Mouse (Mus musculus): ENCODE results near the gene Dvl2. TPM values are rescaled to one million over a fixed set of nuclear protein-coding genes. Genes with fewer than 3 reads are reported as not detected.

The Dvl2 gene
- total and polyA plus RNA-seq, 2 experiments from 2014 or later = 20.0 to 33.3 TPM

DNA sequence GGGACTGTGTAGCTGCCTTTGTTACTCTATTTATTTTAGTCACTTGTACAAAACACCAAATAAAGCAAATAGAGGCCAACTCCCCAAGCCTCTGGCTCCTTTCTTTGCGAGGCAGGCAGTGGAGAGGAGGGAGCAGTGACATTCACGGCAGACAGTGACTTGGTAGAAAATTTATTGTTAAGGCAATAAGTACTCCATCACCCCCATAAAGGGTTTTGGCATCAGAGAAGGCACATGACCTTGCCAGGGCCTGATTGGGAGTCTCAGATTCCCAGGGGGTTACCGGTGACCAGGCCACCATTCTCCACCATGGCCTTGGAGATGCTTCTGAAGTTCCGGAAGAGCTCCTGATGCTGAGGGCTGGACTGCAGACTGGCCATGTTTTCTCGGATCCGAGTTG, 9.6 kb downstream of the Dvl2 start:
- whole genome bisulfite sequencing = 92% methylated on average over 6 of the region's 6 CpGs
- no peak for ATAC-seq (ENCODE audit: low FRiP score)

DNA sequence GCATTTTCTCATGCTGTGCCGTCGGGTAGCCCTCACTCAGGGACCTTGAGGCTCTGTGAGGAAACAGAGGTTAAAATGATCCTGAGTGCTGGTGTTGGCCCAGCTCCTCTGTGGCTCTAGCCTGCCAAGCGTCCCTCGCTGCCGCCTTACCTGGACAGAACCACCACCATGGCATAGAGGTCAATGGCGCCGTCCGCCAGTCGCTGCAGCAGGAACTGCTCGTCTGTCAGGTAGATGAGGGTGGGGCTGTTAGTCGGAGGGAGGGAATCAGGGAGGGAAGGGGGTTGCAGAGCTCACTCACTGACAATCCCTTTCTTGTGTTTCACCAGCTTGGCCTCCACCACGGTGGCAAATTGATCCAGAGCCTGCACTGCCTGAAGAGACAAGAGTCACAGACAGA, 10.2 kb downstream of the Dvl2 start:
- ATAC-seq (ENCODE audit: low FRiP score) (no peak), DNase-seq (ENCODE audit: low spot score) (no peak)
- Histone ChIP-seq H3K4me2 (ENCODE audit: low read depth, low read length, poor library complexity, severe bottlenecking) (no peak overlapping the region), H3K4me3 (ENCODE audit: low read depth, low read length) (no peak overlapping the region), H3K4me1 (ENCODE audit: insufficient read depth, low read length) (peaks cover 5% of the 10 kb centered on the region; the same call in 1 of the 2 replicates), H3K36me3 (ENCODE audit: insufficient read depth, low read length) (peaks cover 77% of the 10 kb centered on the region), H3K27ac (ENCODE audit: low read depth, low read length) (no peak overlapping the region), H3K9me3 (ENCODE audit: low read length) (no peaks in the 10 kb centered on the region), H3K9ac (replicated peaks; ENCODE audit: low read length, poor library complexity, severe bottlenecking) (no peak overlapping the region), H3K27me3 (ENCODE audit: insufficient read depth, low read length) (no peaks in the 10 kb centered on the region)
- 89% methylated on average over 12 of the region's 12 CpGs for WGBS
- TF ChIP-seq CTCF (IDR thresholded peaks at IDR 0.05) = no peak

More for the DNA sequence above, 9.6 kb downstream of the Dvl2 start:
- Histone ChIP-seq H3K27me3 (ENCODE audit: insufficient read depth, low read length) (no peaks in the 10 kb centered on the region), H3K36me3 (ENCODE audit: insufficient read depth, low read length) (peaks cover 82% of the 10 kb centered on the region), H3K9ac (replicated peaks; ENCODE audit: low read length, poor library complexity, severe bottlenecking) (no peak overlapping the region), H3K4me3 (ENCODE audit: low read depth, low read length) (no peak overlapping the region), H3K4me1 (ENCODE audit: insufficient read depth, low read length) (peaks cover 5% of the 10 kb centered on the region; the same call in 1 of the 2 replicates), H3K27ac (ENCODE audit: low read depth, low read length) (no peak overlapping the region), H3K4me2 (ENCODE audit: low read depth, low read length, poor library complexity, severe bottlenecking) (no peak overlapping the region), H3K9me3 (ENCODE audit: low read length) (no peaks in the 10 kb centered on the region)
- TF ChIP-seq CTCF (IDR thresholded peaks at IDR 0.05) = no peak
- DNase-seq (ENCODE audit: low spot score) = no peak

DNA sequence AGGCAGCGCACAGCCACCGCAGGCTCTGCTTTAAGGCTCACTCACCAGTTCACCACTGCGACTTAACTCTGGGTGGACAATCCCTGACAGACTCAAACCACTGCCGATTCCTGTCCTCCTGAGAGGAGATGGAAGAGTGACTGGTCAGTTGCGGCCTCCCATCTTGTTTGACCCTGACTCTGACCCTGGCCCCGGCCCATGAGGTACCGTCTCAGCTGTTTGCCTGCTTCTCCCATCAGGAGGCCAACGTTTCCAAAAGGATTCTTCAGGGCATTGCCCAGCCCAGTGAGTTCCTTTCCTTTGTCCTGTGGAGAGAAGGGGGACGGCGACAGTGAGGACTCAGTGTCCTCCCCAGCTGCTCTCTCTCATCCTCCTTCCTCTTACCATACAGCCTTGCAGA, 10.6 kb downstream of the Dvl2 start:
- Histone ChIP-seq H3K27me3 (ENCODE audit: insufficient read depth, low read length) (no peaks in the 10 kb centered on the region), H3K4me1 (ENCODE audit: insufficient read depth, low read length) (peaks cover 5% of the 10 kb centered on the region; the same call in 1 of the 2 replicates), H3K36me3 (ENCODE audit: insufficient read depth, low read length) (peaks cover 74% of the 10 kb centered on the region), H3K4me2 (ENCODE audit: low read depth, low read length, poor library complexity, severe bottlenecking) (no peak overlapping the region), H3K9me3 (ENCODE audit: low read length) (no peaks in the 10 kb centered on the region), H3K4me3 (ENCODE audit: low read depth, low read length) (no peak overlapping the region), H3K27ac (ENCODE audit: low read depth, low read length) (no peak overlapping the region), H3K9ac (replicated peaks; ENCODE audit: low read length, poor library complexity, severe bottlenecking) (no peak overlapping the region)
- no peak for TF ChIP-seq CTCF (IDR thresholded peaks at IDR 0.05)
- no peak for DNase-seq (ENCODE audit: low spot score)
- WGBS = 76% methylated on average over 10 of the region's 10 CpGs
- no peak for ATAC-seq (ENCODE audit: low FRiP score)

DNA sequence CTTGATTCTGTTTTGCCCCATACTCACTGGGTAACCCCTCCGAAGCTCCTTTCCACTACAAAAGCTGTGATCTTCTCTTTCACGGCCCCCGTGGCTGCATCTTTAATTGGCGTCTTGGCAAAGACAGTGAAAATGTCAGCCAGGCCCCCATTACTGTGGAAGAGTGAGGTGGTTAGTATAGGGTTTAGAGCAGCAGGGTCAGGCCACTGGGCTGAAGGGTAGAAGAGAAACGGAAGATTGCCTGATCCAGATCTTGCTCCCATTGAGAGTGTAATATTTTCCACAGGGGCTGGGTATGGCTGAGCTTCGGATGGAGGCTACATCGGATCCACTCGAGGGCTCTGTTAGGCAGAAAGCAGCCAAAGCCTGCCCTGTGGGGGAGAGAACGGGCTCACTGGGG, 12.5 kb downstream of the Dvl2 start:
- Histone ChIP-seq H3K9ac (replicated peaks; ENCODE audit: low read length, poor library complexity, severe bottlenecking) (no peak overlapping the region), H3K4me2 (ENCODE audit: low read depth, low read length, poor library complexity, severe bottlenecking) (no peak overlapping the region), H3K36me3 (ENCODE audit: insufficient read depth, low read length) (peaks cover 56% of the 10 kb centered on the region), H3K4me1 (ENCODE audit: insufficient read depth, low read length) (peaks cover 16% of the 10 kb centered on the region; the same call in 1 of the 2 replicates), H3K27me3 (ENCODE audit: insufficient read depth, low read length) (no peaks in the 10 kb centered on the region), H3K27ac (ENCODE audit: low read depth, low read length) (no peak overlapping the region), H3K4me3 (ENCODE audit: low read depth, low read length) (no peak overlapping the region), H3K9me3 (ENCODE audit: low read length) (no peaks in the 10 kb centered on the region)
- TF ChIP-seq CTCF (IDR thresholded peaks at IDR 0.05) = no peak
- 82% methylated on average over 9 of the region's 9 CpGs for WGBS
- ATAC-seq (ENCODE audit: low FRiP score) (no peak), DNase-seq (ENCODE audit: low spot score) (no peak)

DNA sequence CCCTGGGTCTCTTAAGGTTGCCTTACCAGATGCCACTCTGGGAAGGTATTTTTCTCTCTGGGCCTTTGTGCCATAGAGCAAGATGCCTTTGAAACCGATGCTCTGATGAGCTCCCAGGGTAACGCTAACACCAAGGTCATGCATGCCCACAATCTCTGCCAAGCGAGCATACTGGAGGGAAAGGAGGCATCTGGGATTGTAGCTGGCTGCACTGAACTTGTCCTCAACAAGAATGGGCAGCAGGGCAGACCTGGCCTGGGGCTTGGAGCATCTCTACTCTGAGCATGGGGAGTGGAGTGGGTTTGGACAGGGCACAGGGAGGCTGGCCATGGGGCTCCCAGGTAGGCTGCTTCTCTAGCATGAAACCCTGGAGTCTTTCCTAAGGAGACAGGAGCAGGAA, 13.0 kb downstream of the Dvl2 start:
- H3K4me2 ChIP-seq (ENCODE audit: low read depth, low read length, poor library complexity, severe bottlenecking) = no peak overlapping the region
- peaks cover 16% of the 10 kb centered on the region; the same call in 1 of the 2 replicates for H3K4me1 ChIP-seq (ENCODE audit: insufficient read depth, low read length)
- DNase-seq (ENCODE audit: low spot score) (no peak), ATAC-seq (ENCODE audit: low FRiP score) (no peak)
- H3K4me3 ChIP-seq (ENCODE audit: low read depth, low read length) = no peak overlapping the region
- no peaks in the 10 kb centered on the region for H3K27me3 ChIP-seq (ENCODE audit: insufficient read depth, low read length)
- H3K9ac ChIP-seq (replicated peaks; ENCODE audit: low read length, poor library complexity, severe bottlenecking) = no peak overlapping the region
- no peak overlapping the region for H3K27ac ChIP-seq (ENCODE audit: low read depth, low read length)
- WGBS = 80% methylated on average over 3 of the region's 3 CpGs
- no peak for TF ChIP-seq CTCF (IDR thresholded peaks at IDR 0.05)
- H3K36me3 ChIP-seq (ENCODE audit: insufficient read depth, low read length) = peaks cover 52% of the 10 kb centered on the region
- no peaks in the 10 kb centered on the region for H3K9me3 ChIP-seq (ENCODE audit: low read length)

DNA sequence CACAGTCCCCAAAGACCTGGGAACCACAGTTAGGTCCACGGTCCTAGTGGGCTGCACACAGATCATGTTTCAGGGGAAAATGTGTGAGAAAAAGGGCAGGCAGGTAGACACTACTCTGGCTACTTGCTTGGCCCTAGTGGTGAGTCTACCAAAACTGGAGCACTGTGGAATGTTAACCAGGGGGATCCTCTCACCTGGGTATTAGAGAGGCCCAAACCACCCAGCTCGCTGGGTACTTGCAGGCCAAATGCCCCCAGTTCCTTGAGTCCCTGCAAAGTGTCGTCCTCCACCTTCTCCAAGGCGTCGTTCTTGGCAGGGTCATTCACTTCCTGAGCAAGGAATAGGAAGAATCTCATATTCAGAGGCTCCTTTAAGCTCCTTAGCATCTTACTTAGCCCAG, 13.7 kb downstream of the Dvl2 start:
- ATAC-seq (ENCODE audit: low FRiP score) (no peak), DNase-seq (ENCODE audit: low spot score) (no peak)
- Histone ChIP-seq H3K27me3 (ENCODE audit: insufficient read depth, low read length) (no peaks in the 10 kb centered on the region), H3K9me3 (ENCODE audit: low read length) (no peaks in the 10 kb centered on the region), H3K36me3 (ENCODE audit: insufficient read depth, low read length) (peaks cover 45% of the 10 kb centered on the region), H3K4me2 (ENCODE audit: low read depth, low read length, poor library complexity, severe bottlenecking) (peak overlapping the region; percentile 73; the same call in 1 of the 2 replicates), H3K4me1 (ENCODE audit: insufficient read depth, low read length) (peaks cover 16% of the 10 kb centered on the region; the same call in 1 of the 2 replicates), H3K9ac (replicated peaks; ENCODE audit: low read length, poor library complexity, severe bottlenecking) (no peak overlapping the region), H3K4me3 (ENCODE audit: low read depth, low read length) (no peak overlapping the region), H3K27ac (ENCODE audit: low read depth, low read length) (no peak overlapping the region)
- 65% methylated on average over 5 of the region's 5 CpGs for WGBS
- TF ChIP-seq CTCF (IDR thresholded peaks at IDR 0.05) = no peak

Measured in midbrain, postnatal 0 days (tissue).